Mouse (Mus musculus) cortical plate, adult 2 months (tissue): ENCODE measurements around the gene 1810049J17Rik.

Experiments used
- CTCF ChIP-seq: fragments of 200-500 bp; IDR thresholded peaks from 2 replicates; pipeline ENCODE4 v1.5.1; 2011; ENCODE audit warnings: mild to moderate bottlenecking, control low read depth, low read length; ENCODE audit not compliant: insufficient read depth; ENCODE audit errors: extremely low read depth
- POLR2A ChIP-seq: fragments of 200-500 bp; IDR thresholded peaks from 2 replicates; pipeline ENCODE4 v1.6.1; 2011; ENCODE audit warnings: mild to moderate bottlenecking, low read length, control low read depth; ENCODE audit not compliant: insufficient read depth; ENCODE audit errors: extremely low read depth

GRCm38 (mm10) chr15:12366072-12366469, 44.4 kb upstream of the 1810049J17Rik start:
- TF ChIP-seq CTCF, result no peak
- no peak for TF ChIP-seq POLR2A
